Mouse (Mus musculus): ENCODE measurements around the gene Eps8l3. TPM values are rescaled to one million over a fixed set of nuclear protein-coding genes. Genes with fewer than 3 reads are reported as not detected.

Eps8l3 gene
- not detected for total RNA-seq (2021)

GRCm38 (mm10) chr3:107877005-107877404 is at the start of gene Eps8l3:
TSS of gene Eps8l3 (plus strand) at chr3:107877229.
- no peak for DNase-seq
- intact Hi-C loops (cut with DNase I): no loop called here

- intact Hi-C loops (cut with DNase I): no loop called here
Measured at GRCm38 (mm10) chr3:107827873-107828405, 49.1 kb upstream of the Eps8l3 start.

GRCm38 (mm10) chr3:107828518-107828917 is 48.5 kb upstream of the Eps8l3 start:
- peak; percentile 49 to 56 for DNase-seq
- intact Hi-C loops (cut with DNase I): no loop called here

More at GRCm38 (mm10) chr3:107827873-107828405, 49.1 kb upstream of the Eps8l3 start:
- no peak for DNase-seq

- DNase-seq: no peak
- intact Hi-C loops (cut with DNase I): no loop called here
Measured at GRCm38 (mm10) chr3:107828997-107829396, 48.0 kb upstream of the Eps8l3 start.

- DNase-seq: peak; percentile 66 to 75
- intact Hi-C loops (cut with DNase I): no loop called here
Measured at GRCm38 (mm10) chr3:107829625-107830024, 47.4 kb upstream of the Eps8l3 start.

GRCm38 (mm10) chr3:107831875-107832554 is 45.0 kb upstream of the Eps8l3 start:
- DNase-seq: peak in 1 of 2 experiments; percentile 60
- intact Hi-C loops (cut with DNase I): no loop called here

GRCm38 (mm10) chr3:107832645-107833044 is 44.4 kb upstream of the Eps8l3 start:
- intact Hi-C loops (cut with DNase I): no loop called here
- DNase-seq: no peak

- intact Hi-C loops (cut with DNase I): no loop called here
- no peak for DNase-seq
Measured at GRCm38 (mm10) chr3:107833370-107833769, 43.7 kb upstream of the Eps8l3 start.

- no peak for DNase-seq
- intact Hi-C loops (cut with DNase I): no loop called here
Measured at GRCm38 (mm10) chr3:107833872-107834341, 43.1 kb upstream of the Eps8l3 start.

GRCm38 (mm10) chr3:107835301-107835700 is 41.7 kb upstream of the Eps8l3 start:
- DNase-seq: no peak
- intact Hi-C loops (cut with DNase I): no loop called here

GRCm38 (mm10) chr3:107839855-107840254 is 37.2 kb upstream of the Eps8l3 start:
- no peak for DNase-seq
- intact Hi-C loops (cut with DNase I): no loop called here

GRCm38 (mm10) chr3:107840855-107841254 is 36.2 kb upstream of the Eps8l3 start:
- intact Hi-C loops (cut with DNase I): no loop called here
- DNase-seq: no peak

GRCm38 (mm10) chr3:107841370-107841769 is 35.7 kb upstream of the Eps8l3 start:
- peak; percentile 78 to 86 for DNase-seq
- intact Hi-C loops (cut with DNase I): no loop called here

GRCm38 (mm10) chr3:107843406-107843805 is 33.6 kb upstream of the Eps8l3 start:
- DNase-seq: no peak
- intact Hi-C loops (cut with DNase I): no loop called here

GRCm38 (mm10) chr3:107844001-107844400 is 33.0 kb upstream of the Eps8l3 start:
- DNase-seq: peak in 1 of 2 experiments; percentile 61
- intact Hi-C loops (cut with DNase I): no loop called here

GRCm38 (mm10) chr3:107844499-107844898 is 32.5 kb upstream of the Eps8l3 start:
- DNase-seq: no peak
- intact Hi-C loops (cut with DNase I): no loop called here

GRCm38 (mm10) chr3:107846175-107846574 is 30.9 kb upstream of the Eps8l3 start:
- intact Hi-C loops (cut with DNase I): no loop called here
- DNase-seq: no peak

GRCm38 (mm10) chr3:107846835-107847234 is 30.2 kb upstream of the Eps8l3 start:
- no peak for DNase-seq
- intact Hi-C loops (cut with DNase I): no loop called here

- DNase-seq: no peak
- intact Hi-C loops (cut with DNase I): no loop called here
Measured at GRCm38 (mm10) chr3:107848126-107848525, 28.9 kb upstream of the Eps8l3 start.

GRCm38 (mm10) chr3:107849000-107849692 is 27.9 kb upstream of the Eps8l3 start:
- intact Hi-C loops (cut with DNase I): no loop called here
- no peak for DNase-seq

GRCm38 (mm10) chr3:107849693-107850031 is 27.4 kb upstream of the Eps8l3 start:
- intact Hi-C loops (cut with DNase I): no loop called here
- DNase-seq: no peak
